Mouse (Mus musculus): ENCODE measurements at regions not wholly inside any gene's neighbourhood (a gene's known extent, or its start where the extent isn't known, plus 50 kb on each side); places are given as distances from the start of the nearest gene placed in this dataset.
A peak's percentile ranks its signal among the peaks of the same experiment; 100 is the strongest.

- DNase-seq, result no peak
- intact Hi-C loops (cut with DNase I), result no loop called here
Observed at GRCm38 (mm10) chr14:25242753-25243152, 216.2 kb upstream of the Zmiz1 start.

DNA sequence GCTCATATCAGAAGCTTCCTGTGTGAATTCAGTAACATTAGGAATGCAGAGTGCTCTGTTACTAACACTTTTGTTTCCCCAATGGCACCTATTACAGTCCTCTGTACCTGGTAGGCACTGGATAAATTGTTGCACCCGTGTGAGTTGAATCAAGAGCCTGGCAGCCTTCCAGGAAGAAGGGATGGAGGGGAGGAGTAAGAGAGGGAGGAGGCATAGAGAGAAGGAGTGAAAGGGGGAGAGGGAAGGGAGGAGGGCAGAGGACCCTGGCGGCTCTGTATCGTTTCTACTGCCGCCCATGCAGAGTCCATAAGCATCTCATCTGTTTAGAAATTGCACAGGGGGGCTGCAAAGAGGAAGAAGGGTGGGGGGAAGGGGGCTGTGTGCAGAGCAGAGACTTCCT lies 215.7 kb upstream of the Zmiz1 start:
- DNase-seq, result no peak
- intact Hi-C loops (cut with DNase I), result no loop called here

DNA sequence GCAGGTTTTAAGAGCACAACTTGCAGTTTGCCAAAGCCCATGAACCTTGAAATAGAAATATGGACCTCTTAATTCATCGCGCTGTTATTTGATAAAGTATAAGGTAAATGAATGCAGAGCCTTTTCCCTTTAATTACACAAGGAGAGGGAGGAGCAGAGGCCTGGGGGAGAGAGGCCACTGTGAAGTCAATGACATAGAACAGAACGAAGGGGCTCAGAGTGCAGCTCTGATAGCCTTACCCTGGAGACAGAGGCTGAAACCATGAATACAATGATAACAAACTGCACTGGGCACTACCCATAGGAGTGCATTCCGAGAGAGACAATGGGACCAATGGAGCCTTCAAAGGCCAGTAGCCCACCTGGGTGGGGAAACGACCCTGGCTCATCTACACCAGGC lies 215.3 kb upstream of the Zmiz1 start:
- intact Hi-C loops (cut with DNase I), result no loop called here
- no peak for DNase-seq

DNA sequence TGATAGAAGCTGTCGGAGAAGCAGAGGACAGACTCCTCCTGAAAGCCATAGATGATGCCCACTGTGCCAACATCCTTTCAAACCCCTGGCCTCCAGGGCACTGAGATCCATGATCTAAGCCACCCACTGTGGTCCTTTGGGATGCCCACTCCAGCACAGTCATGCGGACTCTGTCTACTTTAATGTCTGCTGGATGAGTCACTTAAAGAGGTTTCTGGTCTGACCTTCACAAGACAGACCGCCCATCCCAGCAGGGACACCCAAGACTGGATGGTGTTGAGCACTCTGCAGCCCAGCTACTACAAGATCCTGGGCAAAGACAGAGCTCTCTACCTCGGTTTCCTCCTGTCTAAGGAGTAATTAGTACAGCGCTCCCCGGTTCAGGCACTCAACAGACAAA lies 214.1 kb upstream of the Zmiz1 start:
- DNase-seq, result no peak
- intact Hi-C loops (cut with DNase I), result no loop called here

DNA sequence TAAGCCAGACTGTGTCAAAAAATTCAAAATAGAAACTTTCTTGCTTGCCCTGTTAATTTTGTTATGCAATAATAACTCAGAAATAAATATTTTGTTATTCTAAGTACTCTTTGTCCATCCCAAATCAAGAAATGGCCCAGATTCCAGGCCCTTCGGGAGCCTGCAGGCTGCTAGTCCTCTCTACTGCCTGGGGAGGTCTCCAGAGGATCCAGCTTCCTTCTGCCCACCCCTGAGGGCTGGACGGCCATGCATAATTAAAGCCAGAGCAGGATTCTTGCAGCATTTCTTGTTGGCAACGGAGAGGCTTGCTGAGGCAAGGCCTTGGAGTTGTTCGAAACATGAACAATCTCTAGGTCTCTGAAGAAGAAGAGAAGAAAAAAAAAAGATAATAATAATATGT lies 213.3 kb upstream of the Zmiz1 start:
- DNase-seq, result peak; percentile 42 to 56
- intact Hi-C loops (cut with DNase I), result no loop called here

- intact Hi-C loops (cut with DNase I), result no loop called here
- no peak for DNase-seq
Observed at GRCm38 (mm10) chr14:25248941-25249340, 210.0 kb upstream of the Zmiz1 start.

DNA sequence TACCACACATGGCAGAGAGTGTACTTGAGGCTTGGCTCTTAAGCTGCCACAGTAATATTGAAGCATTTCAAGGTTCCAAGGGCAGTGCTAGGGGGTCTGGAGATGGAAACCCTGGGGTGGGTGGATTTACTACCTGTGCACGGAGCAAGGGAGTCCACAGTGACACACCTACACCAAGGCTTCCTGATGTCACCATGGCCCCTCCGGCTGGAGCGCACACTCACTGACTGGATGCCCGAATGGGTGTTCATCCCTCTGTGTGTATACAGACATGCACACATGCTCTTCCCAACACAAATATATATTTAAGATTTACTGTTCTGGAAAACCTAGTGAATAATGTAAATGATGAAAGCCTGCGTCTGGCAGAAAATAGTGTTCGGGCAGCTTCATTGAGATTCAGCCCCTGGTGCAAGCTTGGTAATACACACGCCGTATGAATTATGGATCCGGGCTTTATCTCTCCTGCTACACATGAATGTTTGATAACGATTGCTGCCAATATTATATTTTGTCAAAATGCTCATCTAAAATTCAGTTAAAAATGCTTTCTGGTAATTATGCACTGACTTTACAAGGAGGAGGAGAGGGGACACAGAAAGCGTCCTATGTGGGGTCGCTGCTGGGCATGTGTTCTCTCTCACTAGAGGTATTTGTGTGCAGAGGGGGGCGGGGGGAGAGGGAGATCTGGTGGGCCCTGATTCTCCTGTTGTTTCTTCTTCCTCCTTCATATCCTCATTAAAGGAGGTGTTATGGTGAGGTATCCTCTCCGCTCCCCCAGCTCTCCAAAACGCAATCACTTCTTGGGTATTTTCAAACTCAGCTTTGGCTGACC lies 205.8 kb upstream of the Zmiz1 start:
- intact Hi-C loops (cut with DNase I), result no loop called here
- no peak for DNase-seq

GRCm38 (mm10) chr14:25263121-25263520 lies 195.9 kb upstream of the Zmiz1 start:
- DNase-seq, result no peak
- intact Hi-C loops (cut with DNase I), result no loop called here

GRCm38 (mm10) chr14:25266846-25267245 lies 192.1 kb upstream of the Zmiz1 start:
- no peak for DNase-seq
- intact Hi-C loops (cut with DNase I), result no loop called here

DNA sequence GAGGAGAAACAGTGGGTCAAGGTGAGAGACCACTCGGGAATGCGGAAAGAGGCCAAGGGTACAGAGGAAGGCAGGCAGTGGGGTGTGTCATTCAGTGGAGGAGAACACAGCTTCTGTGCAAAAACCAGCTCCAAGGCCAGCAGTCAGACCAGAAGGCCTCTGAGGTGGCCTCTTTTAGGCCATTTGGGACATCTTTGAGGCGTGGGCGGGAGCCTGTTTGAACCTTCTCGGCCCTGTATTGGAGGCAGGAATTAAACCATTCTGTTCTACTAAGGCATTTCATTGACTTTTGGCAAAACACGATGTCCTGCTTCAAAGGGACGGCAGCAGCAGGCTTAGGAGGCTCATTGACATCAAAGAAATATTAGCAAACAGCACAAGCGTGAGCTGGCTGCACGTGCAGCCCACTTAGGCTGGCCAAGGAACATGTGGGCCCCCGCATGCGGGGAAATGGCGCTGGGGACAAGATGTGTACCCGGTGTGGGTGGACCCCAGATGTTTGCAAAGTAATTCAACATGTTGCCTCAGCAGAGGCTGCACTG lies 190.8 kb upstream of the Zmiz1 start:
- no peak for DNase-seq
- intact Hi-C loops (cut with DNase I), result no loop called here

- intact Hi-C loops (cut with DNase I), result no loop called here
- no peak for DNase-seq
Observed at GRCm38 (mm10) chr14:25270227-25270876, 188.6 kb upstream of the Zmiz1 start.

GRCm38 (mm10) chr14:25272366-25273156 lies 186.4 kb upstream of the Zmiz1 start:
- no peak for DNase-seq
- intact Hi-C loops (cut with DNase I), result no loop called here

DNA sequence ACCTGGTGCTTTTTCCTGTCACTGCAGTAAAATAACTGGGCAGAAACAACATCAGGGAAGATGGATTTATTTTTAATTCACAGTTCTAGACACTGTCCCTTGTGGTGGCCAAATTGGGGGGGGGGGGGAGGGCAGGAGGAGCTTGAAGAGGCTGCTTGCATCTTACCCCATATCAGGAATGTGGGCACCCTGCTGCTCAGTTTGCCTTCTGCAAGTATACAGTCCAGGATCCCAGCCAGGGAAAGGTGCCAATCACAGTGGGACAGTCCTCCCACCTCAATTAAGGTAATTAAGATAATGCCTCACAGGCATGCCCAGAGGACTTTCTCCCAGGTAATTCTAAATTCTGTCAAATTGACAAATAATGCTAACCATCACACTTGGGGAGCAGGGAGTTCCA lies 179.2 kb upstream of the Zmiz1 start:
- intact Hi-C loops (cut with DNase I), result no loop called here
- DNase-seq, result no peak

DNA sequence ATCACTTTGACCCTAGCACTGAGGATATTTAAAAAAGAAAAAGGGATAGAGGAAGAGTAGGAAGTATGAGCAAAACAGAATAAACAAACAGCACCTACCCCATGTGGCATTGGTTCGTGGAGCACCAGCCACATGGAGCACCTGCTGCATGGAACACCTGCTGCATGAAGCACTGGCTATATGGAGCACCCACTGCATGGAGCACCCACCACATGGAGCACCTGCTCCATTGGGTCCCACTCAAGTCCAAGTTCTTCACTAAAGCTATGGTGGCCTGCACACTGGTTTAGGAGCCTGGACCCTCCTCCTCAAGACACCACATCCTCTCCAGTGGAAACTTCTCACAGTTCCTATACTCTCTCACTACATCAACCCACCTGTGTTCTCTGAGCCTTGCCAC lies 166.4 kb upstream of the Zmiz1 start:
- no peak for DNase-seq
- intact Hi-C loops (cut with DNase I), result no loop called here

GRCm38 (mm10) chr14:25294226-25294625 lies 164.8 kb upstream of the Zmiz1 start:
- DNase-seq, result no peak
- intact Hi-C loops (cut with DNase I), result no loop called here

DNA sequence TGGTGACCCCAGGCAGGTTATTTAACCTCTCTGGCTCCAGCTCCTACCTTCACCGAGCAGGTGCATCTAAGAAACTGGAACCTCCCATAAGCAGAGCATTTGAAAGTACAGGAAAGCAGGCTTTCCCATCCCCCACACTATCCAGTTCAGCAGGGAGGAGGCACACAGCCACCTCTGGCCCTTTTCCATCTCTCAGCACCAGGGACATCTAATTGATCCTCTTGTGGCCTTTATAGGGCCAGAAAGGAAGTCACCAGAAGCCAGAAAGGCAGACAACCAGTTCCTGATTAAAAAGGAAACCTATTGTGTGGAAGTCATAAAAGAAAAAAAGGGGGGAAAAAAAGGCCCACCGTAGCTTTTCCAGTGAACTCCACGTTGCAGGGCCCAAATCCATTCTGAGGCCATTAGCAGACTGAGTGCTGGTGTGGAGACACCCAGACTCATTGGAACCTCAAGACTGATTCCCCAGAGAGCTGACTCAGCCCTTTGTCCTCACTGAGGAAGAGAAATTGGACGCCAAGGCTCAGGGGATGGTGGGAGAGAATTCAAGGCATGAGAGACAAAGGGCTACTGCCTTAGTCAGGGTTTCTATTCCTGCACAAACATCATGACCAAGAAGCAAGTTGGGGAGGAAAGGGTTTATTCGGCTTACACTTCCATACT lies 163.2 kb upstream of the Zmiz1 start:
- intact Hi-C loops (cut with DNase I), result no loop called here
- peak; percentile 35 to 39 for DNase-seq

- intact Hi-C loops (cut with DNase I), result no loop called here
Observed at GRCm38 (mm10) chr14:25299673-25300190, 159.3 kb upstream of the Zmiz1 start.

GRCm38 (mm10) chr14:25301336-25302031 lies 157.5 kb upstream of the Zmiz1 start:
- no peak for DNase-seq
- intact Hi-C loops (cut with DNase I), result no loop called here

More at GRCm38 (mm10) chr14:25299673-25300190, 159.3 kb upstream of the Zmiz1 start:
- no peak for DNase-seq

- intact Hi-C loops (cut with DNase I), result loop anchor here (2.0 kb wide), 1 partner anchor 152 kb away; no protein-coding TSS in a partner anchor
- peak; percentile 82 to 85 for DNase-seq
Observed at GRCm38 (mm10) chr14:25304391-25304851, 154.6 kb upstream of the Zmiz1 start.

Data from heart, postnatal 14 days (tissue).